In genomic region chr3:88424605-88425329, GRCm38 (mm10) we compare ENCODE assay signal across 8 mouse cellular contexts. TPM values are rescaled to one million over a fixed set of nuclear protein-coding genes. Genes with fewer than 3 reads are reported as not detected.
DNase-seq lines count a peak whose midpoint lies in the region; ATAC-seq lines count a peak whose summit lies in the region.

Gene Slc25a44 (minus strand): TSS chr3:88425139.

- no peak within 1 kb of the TSS for H3K27ac ChIP-seq in intestine, embryonic 14.5 days (ENCODE audit: low read depth)

- H3K4me2 ChIP-seq in intestine, embryonic 14.5 days (ENCODE audit: low read length): peak within 1 kb of the TSS; percentile 92

- DNase-seq in adrenal gland, adult 18-20 months (ENCODE audit: low spot score in 2 of 2): peak; percentile 79 to 84
- DNase-seq in embryo, embryonic 11 days: peak; percentile 99
- peak; percentile 96 for DNase-seq in gastrocnemius, postnatal 25 days
- DNase-seq in intestine, embryonic 14.5 days (ENCODE audit: low spot score): peak; percentile 87
- peak; percentile 94 to 98 for DNase-seq in left cerebral cortex, postnatal 14 days (ENCODE audit: low spot score in 2 of 2)
- peak; percentile 98 for DNase-seq in mesoderm, embryonic 11.5 days (ENCODE audit: low read depth, low spot score)
- DNase-seq in right cerebral cortex, postnatal 36 days (ENCODE audit: low spot score in 2 of 2): peak; percentile 89 to 95
- DNase-seq in yolk sac, embryonic 10.5 days (ENCODE audit: low spot score): peak; percentile 96

- peak within 1 kb of the TSS; percentile 50 for H3K9ac ChIP-seq in intestine, embryonic 14.5 days (ENCODE audit: low read length)

- intact Hi-C loops in left cerebral cortex, postnatal 14 days (cut with DNase I): no loop called here

- no peaks in the 10 kb centered on the region for H3K27me3 ChIP-seq in intestine, embryonic 14.5 days (replicated peaks; ENCODE audit: control insufficient read depth, insufficient read depth, low read length)

- peaks cover 12% of the 10 kb centered on the region for H3K4me1 ChIP-seq in intestine, embryonic 14.5 days (replicated peaks; ENCODE audit: control insufficient read depth, insufficient read depth, low read length)

- no peaks in the 10 kb centered on the region for H3K9me3 ChIP-seq in intestine, embryonic 14.5 days (ENCODE audit: control insufficient read depth, low read length)

- 1% methylated on average over 35 of the region's 35 CpGs for WGBS in intestine, embryonic 14.5 days

- H3K4me3 ChIP-seq in intestine, embryonic 14.5 days (ENCODE audit: low read depth, low read length): peak within 1 kb of the TSS; percentile 71

- peak; percentile 96 for ATAC-seq in intestine, embryonic 14.5 days (replicated peaks; ENCODE audit: low FRiP score, low TSS enrichment, low read depth)

- peaks cover 16% of the 10 kb centered on the region for H3K36me3 ChIP-seq in intestine, embryonic 14.5 days (ENCODE audit: control insufficient read depth, insufficient read depth, low read length)

RNA-seq across cellular contexts. Expression of gene Slc25a44, which starts in this region (rescaled TPM):
- total RNA-seq in adrenal gland, adult 18-20 months (2021): 10 to 100 TPM; 56.0 to 66.6 TPM
- total RNA-seq in gastrocnemius, postnatal 25 days (2021): 10 to 100 TPM; 14.3 to 14.5 TPM
- 19.7 and 20.1 TPM in 2 replicates for polyA plus RNA-seq in intestine, embryonic 14.5 days (2014; fragmentation: Nextera tagmentation; extraction: Ambion mirVana)
- total RNA-seq in left cerebral cortex, postnatal 14 days (2021): 10 to 100 TPM; 69.6 to 71.3 TPM
